Comparison of ENCODE assay signal across 8 mouse cellular contexts in genomic region chr3:95997203-95997721, GRCm38 (mm10). TPM values are rescaled to one million over a fixed set of nuclear protein-coding genes. Genes with fewer than 3 reads are reported as not detected.
DNase-seq lines count a peak whose midpoint lies in the region; ATAC-seq and TF ChIP-seq lines count a peak whose summit lies in the region.

No protein-coding gene starts in this region.

- WGBS in lung, embryonic 15.5 days, result 29% methylated on average over 9 of the region's 9 CpGs
- 47% methylated on average over 9 of the region's 9 CpGs for WGBS in lung, adult 2 months
- 19% methylated on average over 9 of the region's 9 CpGs for WGBS in forebrain, postnatal 0 days
- 6% methylated on average over 9 of the region's 9 CpGs for WGBS in limb, embryonic 11.5 days
- WGBS in neural tube, embryonic 15.5 days, result 11% methylated on average over 9 of the region's 9 CpGs

- peak overlapping the region; percentile 6; the same call in 1 of the 2 replicates for H3K4me3 ChIP-seq in lung, embryonic 15.5 days
- no peak overlapping the region for H3K4me3 ChIP-seq in lung, adult 2 months (replicated peaks; ENCODE audit: extremely low read depth, low read depth, low read length)
- peak overlapping the region; percentile 10; the same call in 1 of the 2 replicates for H3K4me3 ChIP-seq in brown adipose tissue, adult 24 weeks (ENCODE audit: insufficient read depth, low read depth, low read length)
- H3K4me3 ChIP-seq in forebrain, postnatal 0 days (ENCODE audit: low read depth, low read length), result 0 out of 2 replicates have a peak overlapping the region, but pooled peaks have one; percentile 91
- peak overlapping the region; percentile 90 for H3K4me3 ChIP-seq in limb, embryonic 11.5 days (ENCODE audit: low read depth, low read length)
- peak overlapping the region; percentile 80 for H3K4me3 ChIP-seq in neural tube, embryonic 15.5 days (replicated peaks)

- H3K4me1 ChIP-seq in lung, embryonic 15.5 days, result peaks cover 37% of the 10 kb centered on the region
- peaks cover 2% of the 10 kb centered on the region; the same call in 1 of the 2 replicates for H3K4me1 ChIP-seq in lung, adult 2 months (ENCODE audit: control insufficient read depth, insufficient read depth, low read length)
- H3K4me1 ChIP-seq in brown adipose tissue, adult 24 weeks (ENCODE audit: control insufficient read depth, insufficient read depth, insufficient read length, low read length), result peaks cover 8% of the 10 kb centered on the region
- H3K4me1 ChIP-seq in forebrain, postnatal 0 days (ENCODE audit: insufficient read depth), result peaks cover 17% of the 10 kb centered on the region
- H3K4me1 ChIP-seq in limb, embryonic 11.5 days (ENCODE audit: control insufficient read depth, insufficient read depth, low read length), result peaks cover 27% of the 10 kb centered on the region
- H3K4me1 ChIP-seq in neural tube, embryonic 15.5 days, result peaks cover 43% of the 10 kb centered on the region

- H3K4me2 ChIP-seq in lung, embryonic 15.5 days, result peak overlapping the region; percentile 71
- H3K4me2 ChIP-seq in forebrain, postnatal 0 days (ENCODE audit: low read depth), result peak overlapping the region; percentile 72
- H3K4me2 ChIP-seq in limb, embryonic 11.5 days (ENCODE audit: low read depth, severe bottlenecking), result peak overlapping the region; percentile 91
- peak overlapping the region; percentile 77 for H3K4me2 ChIP-seq in neural tube, embryonic 15.5 days

- no peak for TF ChIP-seq POLR2A in lung, adult 2 months (IDR thresholded peaks at IDR 0.05; ENCODE audit: borderline replicate concordance, extremely low read depth, low read depth, low read length)

- DNase-seq in lung, adult 2 months, result no peak
- DNase-seq in forebrain, postnatal 0 days, result no peak
- peak; percentile 66 for DNase-seq in limb, embryonic 11.5 days (ENCODE audit: low spot score)
- DNase-seq in adrenal gland, adult 18-20 months (ENCODE audit: low spot score in 2 of 2), result no peak
- DNase-seq in ovary, adult 18-20 months (ENCODE audit: low spot score), result no peak

- no peaks in the 10 kb centered on the region for H3K9me3 ChIP-seq in lung, embryonic 15.5 days
- H3K9me3 ChIP-seq in forebrain, postnatal 0 days (ENCODE audit: low read length), result no peaks in the 10 kb centered on the region
- H3K9me3 ChIP-seq in limb, embryonic 11.5 days (ENCODE audit: control insufficient read depth, low read length), result no peaks in the 10 kb centered on the region
- no peaks in the 10 kb centered on the region for H3K9me3 ChIP-seq in neural tube, embryonic 15.5 days (replicated peaks)

- no peak overlapping the region for H3K27ac ChIP-seq in lung, embryonic 15.5 days
- H3K27ac ChIP-seq in brown adipose tissue, adult 24 weeks (replicated peaks; ENCODE audit: low read depth, low read length), result peak overlapping the region; percentile 54; the same call in 1 of the 2 replicates
- H3K27ac ChIP-seq in forebrain, postnatal 0 days (ENCODE audit: low read depth, low read length), result no peak overlapping the region
- peak overlapping the region; percentile 31; the same call in 1 of the 2 replicates for H3K27ac ChIP-seq in limb, embryonic 11.5 days (replicated peaks; ENCODE audit: low read depth, low read length)
- H3K27ac ChIP-seq in neural tube, embryonic 15.5 days (replicated peaks), result peak overlapping the region; percentile 98

- ATAC-seq in lung, embryonic 15.5 days (ENCODE audit: borderline replicate concordance, extremely low read depth, low FRiP score, low TSS enrichment), result no peak
- ATAC-seq in forebrain, postnatal 0 days, result no peak
- ATAC-seq in limb, embryonic 11.5 days (ENCODE audit: insufficient number of reproducible peaks, low FRiP score, low TSS enrichment, low read depth), result peak; percentile 49; the same call in 1 of the 2 replicates
- no peak for ATAC-seq in neural tube, embryonic 15.5 days (ENCODE audit: low FRiP score)

- no peaks in the 10 kb centered on the region for H3K27me3 ChIP-seq in lung, embryonic 15.5 days
- no peaks in the 10 kb centered on the region for H3K27me3 ChIP-seq in forebrain, postnatal 0 days (ENCODE audit: insufficient read depth, low read length)
- no peaks in the 10 kb centered on the region for H3K27me3 ChIP-seq in limb, embryonic 11.5 days (ENCODE audit: control insufficient read depth, insufficient read depth, low read length)
- H3K27me3 ChIP-seq in neural tube, embryonic 15.5 days (replicated peaks), result no peaks in the 10 kb centered on the region

- TF ChIP-seq CTCF in lung, adult 2 months (IDR thresholded peaks at IDR 0.05; ENCODE audit: insufficient read depth, low read length), result no peak
- no peak for TF ChIP-seq CTCF in forebrain, postnatal 0 days (IDR thresholded peaks at IDR 0.05; ENCODE audit: low read depth)

- H3K9ac ChIP-seq in lung, embryonic 15.5 days, result peak overlapping the region; percentile 24; the same call in 1 of the 2 replicates
- 0 out of 2 replicates have a peak overlapping the region, but pooled peaks have one; percentile 7 for H3K9ac ChIP-seq in forebrain, postnatal 0 days
- H3K9ac ChIP-seq in limb, embryonic 11.5 days (ENCODE audit: low read length), result no peak overlapping the region
- peak overlapping the region; percentile 29; the same call in 1 of the 2 replicates for H3K9ac ChIP-seq in neural tube, embryonic 15.5 days (replicated peaks)

- H3K36me3 ChIP-seq in lung, embryonic 15.5 days, result no peaks in the 10 kb centered on the region
- peaks cover 1% of the 10 kb centered on the region; the same call in 1 of the 2 replicates for H3K36me3 ChIP-seq in forebrain, postnatal 0 days (ENCODE audit: insufficient read depth)
- peaks cover 2% of the 10 kb centered on the region; the same call in 1 of the 2 replicates for H3K36me3 ChIP-seq in limb, embryonic 11.5 days (ENCODE audit: control insufficient read depth, insufficient read depth, low read length)
- H3K36me3 ChIP-seq in neural tube, embryonic 15.5 days, result peaks cover 5% of the 10 kb centered on the region; the same call in 1 of the 2 replicates

RNA-seq across cellular contexts. Expression of gene Plekho1, which starts 1.5 kb away (rescaled TPM):
- 36.0 and 38.2 TPM in 2 replicates for polyA plus RNA-seq in lung, embryonic 15.5 days (2015; fragmentation: Nextera tagmentation; extraction: Ambion mirVana)
- 55.7 and 82.7 TPM in 2 replicates for polyA plus RNA-seq in lung, adult 2 months (2012; rRNA removed)
- polyA plus RNA-seq in brown adipose tissue, adult 24 weeks (2012; ENCODE audit: insufficient read depth, insufficient read length, missing spikeins), result 8.8 and 13.9 TPM in 2 replicates
- 93.5 and 135 TPM in 2 replicates for total RNA-seq in forebrain, postnatal 0 days (2014; rRNA removed)
- 51.8 and 60.1 TPM in 2 replicates for polyA plus RNA-seq in forebrain, postnatal 0 days (2015; fragmentation: Nextera tagmentation; extraction: Ambion mirVana)
- 78.3 and 82.7 TPM in 2 replicates for polyA plus RNA-seq in limb, embryonic 11.5 days (2014; fragmentation: Nextera tagmentation; extraction: Ambion mirVana)
- 46.7 and 48.6 TPM in 2 replicates for polyA plus RNA-seq in neural tube, embryonic 15.5 days (2015; fragmentation: Nextera tagmentation; extraction: Ambion mirVana)
- total RNA-seq in adrenal gland, adult 18-20 months (2021), result 10 to 100 TPM; 20.9 to 32.2 TPM

Comparison
In these comparisons a context has a peak if more than half of its experiments do, and no peak if none do; other contexts are left out.
1. H3K27ac ChIP-seq: peak in brown adipose tissue, adult 24 weeks (single experiment), limb, embryonic 11.5 days (single experiment) and neural tube, embryonic 15.5 days (single experiment); none in lung, embryonic 15.5 days (single experiment) and forebrain, postnatal 0 days (single experiment).
2. Peak in every context shown above with its lines, with median percentiles within 50 percentile points of each other: H3K4me2 ChIP-seq.